Mouse (Mus musculus) kidney, adult 2 months (tissue): ENCODE data around the gene Olfr69. TPM values are rescaled to one million over a fixed set of nuclear protein-coding genes. Genes with fewer than 3 reads are reported as not detected.
"Not testable (repeated sequence)": the region's sequence is repeated elsewhere in the genome, so short reads cannot be mapped to it uniquely, and the experiment has no call there.

Experiments used
- DNase-seq: peaks from one replicate; pipeline ENCODE4 v3.0.0; 2021
- H3K27ac ChIP-seq: fragments of 200-500 bp; 2 replicates; pipeline ENCODE4 v1.5.1; 2012; ENCODE audit warnings: low read depth, low read length, control low read depth, inconsistent platforms; ENCODE audit not compliant: insufficient read depth
- H3K27me3 ChIP-seq: fragments of 200-500 bp; replicated peaks from 2 replicates; pipeline ENCODE4 v1.6.1; 2012; ENCODE audit warnings: mild to moderate bottlenecking, moderate library complexity, low read length, inconsistent platforms; ENCODE audit not compliant: control insufficient read depth, insufficient read depth
- H3K36me3 ChIP-seq: fragments of 200-500 bp; 2 replicates; pipeline ENCODE4 v1.6.1; 2012; ENCODE audit warnings: mild to moderate bottlenecking, moderate library complexity, low read length, inconsistent platforms; ENCODE audit not compliant: control insufficient read depth, insufficient read depth
- H3K4me1 ChIP-seq: fragments of 200-500 bp; 2 replicates; pipeline ENCODE4 v1.6.1; 2011; ENCODE audit warnings: low read length; ENCODE audit not compliant: control insufficient read depth, insufficient read depth
- H3K4me3 ChIP-seq: fragments of 200-500 bp; 2 replicates; pipeline ENCODE4 v1.5.1; 2011; ENCODE audit warnings: mild to moderate bottlenecking, low read depth, low read length, control low read depth; ENCODE audit not compliant: insufficient read depth
- CTCF ChIP-seq: fragments of 200-500 bp; conservative IDR thresholded peaks from 2 replicates; pipeline ENCODE4 v1.5.1; 2011; ENCODE audit warnings: low read depth, mild to moderate bottlenecking, control low read depth, low read length, moderate library complexity, mixed read lengths; ENCODE audit not compliant: insufficient read depth, insufficient read length
- POLR2A ChIP-seq: fragments of 200-500 bp; IDR thresholded peaks from one replicate; pipeline ENCODE4 v1.6.1; 2011; ENCODE audit warnings: low read depth, low read length, control low read depth
- WGBS: fragments of 180-500 bp; shearing (Covaris S2); methylation state at CpG from one replicate; pipeline ENCODE4 v1.1.7; 2018; 5-methylcytosine and 5-hydroxymethylcytosine counted together
- polyA plus RNA-seq: library from polyadenylated mRNA; depleted of rRNA; stranded (reverse); fragments of >200 nt; gene quantifications from 2 replicates; pipeline ENCODE4 v1.2.3, GENCODE M21; 2012; rRNA removed

The Olfr69 gene
- not detected in 2 replicates for polyA plus RNA-seq

DNA sequence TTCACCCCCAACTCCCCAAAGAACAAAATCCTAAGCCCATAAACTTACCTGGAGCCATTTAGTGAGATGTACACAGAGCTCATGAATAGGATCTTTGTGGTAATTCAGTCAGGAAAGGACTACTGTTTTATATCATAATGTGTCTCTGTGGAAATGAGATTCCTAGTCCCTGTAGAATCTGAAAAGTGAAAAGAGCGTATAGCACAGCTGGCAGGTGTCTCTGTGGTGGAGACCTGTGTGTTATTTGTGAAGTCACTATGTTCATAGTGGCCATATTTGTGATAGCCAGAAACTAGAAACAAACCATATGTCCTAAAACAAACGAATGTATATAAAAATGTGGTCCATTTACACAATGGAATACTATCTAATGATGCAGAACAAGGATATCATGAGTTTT is at the start of gene Olfr69:
Olfr69 (minus strand) TSS at position 101 of the 400 bp plus-strand sequence.
- no peak within 1 kb of the TSS for H3K4me3 ChIP-seq
- H3K27me3 ChIP-seq, result no peaks in the 10 kb centered on the region
- no peak for DNase-seq
- 69% methylated on average over 2 of the region's 2 CpGs for WGBS
- no peak within 1 kb of the TSS for H3K27ac ChIP-seq
- H3K36me3 ChIP-seq, result no peaks in the 10 kb centered on the region
- no peaks in the 10 kb centered on the region for H3K4me1 ChIP-seq
- TF ChIP-seq CTCF (no peak), POLR2A (no peak)

DNA sequence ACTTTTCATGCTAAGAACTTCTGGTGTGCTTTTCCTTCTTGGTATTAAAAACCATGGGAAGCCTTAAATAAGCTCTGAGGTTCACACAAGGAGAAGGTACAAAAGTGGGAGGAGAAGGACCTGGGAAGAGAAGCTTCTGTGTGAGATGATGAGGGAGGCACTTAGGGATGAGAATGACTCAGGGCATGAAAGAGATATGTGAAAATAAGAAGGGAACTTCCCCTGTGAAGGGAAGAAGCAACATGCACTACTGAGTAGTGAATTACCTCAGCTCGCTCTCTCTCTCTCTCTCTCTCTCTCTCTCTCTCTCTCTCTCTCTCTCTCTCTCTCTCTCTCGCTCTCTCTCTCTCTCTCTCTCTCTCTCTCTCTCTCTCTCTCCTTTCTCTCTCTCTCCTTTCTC is 43.7 kb upstream of the Olfr69 start:
- not testable (repeated sequence) for H3K4me3 ChIP-seq, DNase-seq, H3K36me3 ChIP-seq, H3K27ac ChIP-seq, H3K27me3 ChIP-seq, H3K4me1 ChIP-seq
- WGBS, result 60% methylated on average over 1 of the region's 2 CpGs

DNA sequence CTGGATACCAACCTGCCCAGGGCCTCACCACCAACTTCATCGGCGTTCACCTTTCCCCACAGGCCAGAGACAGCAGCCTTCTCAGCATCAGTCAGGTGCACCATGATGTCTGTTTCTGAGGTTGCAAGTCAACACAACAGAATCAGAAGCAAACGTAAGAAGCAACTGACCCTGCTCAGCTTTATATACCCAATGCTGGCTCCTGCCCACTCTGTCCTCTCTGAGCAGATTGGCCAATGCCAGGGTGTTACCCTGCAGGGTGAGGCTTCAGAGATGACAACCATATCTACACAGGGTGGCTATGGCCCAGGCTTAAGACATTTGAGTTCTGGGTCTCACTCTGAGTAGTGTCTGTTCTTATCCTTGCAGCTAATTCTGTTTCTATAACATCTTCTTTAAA is 42.4 kb upstream of the Olfr69 start, which contains the start of gene Hbb-bt:
Hbb-bt (minus strand) TSS at position 231 of the 400 bp plus-strand sequence.
- H3K27me3 ChIP-seq, result no peaks in the 10 kb centered on the region
- TF ChIP-seq CTCF, result no peak
- TF ChIP-seq POLR2A, result no peak

DNA sequence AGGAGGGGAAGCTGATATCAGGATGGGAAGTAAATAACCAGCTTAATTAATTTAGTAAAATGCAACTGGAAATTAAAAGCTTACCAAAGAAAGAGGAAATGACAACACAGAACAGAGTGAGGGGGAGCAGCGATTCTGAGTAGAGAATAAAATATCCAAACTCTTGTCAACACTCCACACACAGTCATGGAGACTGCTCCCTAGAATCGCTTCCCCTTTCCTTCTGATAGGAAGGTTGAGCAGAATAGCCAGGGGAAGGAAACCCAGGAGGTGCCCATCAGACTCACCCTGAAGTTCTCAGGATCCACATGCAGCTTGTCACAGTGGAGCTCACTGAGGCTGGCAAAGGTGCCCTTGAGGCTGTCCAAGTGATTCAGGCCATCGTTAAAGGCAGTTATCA is 41.8 kb upstream of the Olfr69 start:
- no CpG with 5 or more reads among the region's 3 CpGs for WGBS
- H3K4me1 ChIP-seq, H3K27me3 ChIP-seq, H3K4me3 ChIP-seq, H3K36me3 ChIP-seq, H3K27ac ChIP-seq, DNase-seq: not testable (repeated sequence)

More for the DNA sequence above, 42.4 kb upstream of the Olfr69 start, which contains the start of gene Hbb-bt:
- no peaks in the 10 kb centered on the region for H3K36me3 ChIP-seq
- H3K4me1 ChIP-seq, result no peaks in the 10 kb centered on the region
- no peak within 1 kb of the TSS for H3K27ac ChIP-seq
- no peak within 1 kb of the TSS for H3K4me3 ChIP-seq
- DNase-seq, result no peak
- WGBS, result 82% methylated on average over 3 of the region's 3 CpGs

DNA sequence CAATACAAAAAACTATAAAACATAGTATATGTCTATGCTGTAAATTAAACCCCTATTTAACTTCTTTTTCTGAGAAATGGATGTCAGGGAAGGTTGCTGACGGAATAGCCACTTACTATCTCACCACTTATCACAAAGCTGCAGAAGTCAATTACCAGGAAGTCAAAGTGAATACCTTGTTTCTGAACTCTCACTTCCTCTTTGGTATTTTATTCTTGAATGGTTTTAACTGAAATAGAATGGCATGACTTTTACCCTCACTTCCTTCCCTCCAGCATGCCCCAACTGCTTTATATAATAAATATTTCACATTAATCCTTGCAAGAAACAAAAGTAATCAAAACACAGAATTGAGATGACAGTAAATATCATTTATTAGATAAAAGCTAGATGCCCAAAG is 40.8 kb upstream of the Olfr69 start:
- no peak overlapping the region for H3K4me3 ChIP-seq
- no peaks in the 10 kb centered on the region for H3K27me3 ChIP-seq
- no peaks in the 10 kb centered on the region for H3K36me3 ChIP-seq
- WGBS, result 44% methylated on average over 1 of the region's 1 CpGs
- no peaks in the 10 kb centered on the region for H3K4me1 ChIP-seq
- no peak for DNase-seq
- H3K27ac ChIP-seq, result no peak overlapping the region
- no peak for TF ChIP-seq CTCF
- no peak for TF ChIP-seq POLR2A

DNA sequence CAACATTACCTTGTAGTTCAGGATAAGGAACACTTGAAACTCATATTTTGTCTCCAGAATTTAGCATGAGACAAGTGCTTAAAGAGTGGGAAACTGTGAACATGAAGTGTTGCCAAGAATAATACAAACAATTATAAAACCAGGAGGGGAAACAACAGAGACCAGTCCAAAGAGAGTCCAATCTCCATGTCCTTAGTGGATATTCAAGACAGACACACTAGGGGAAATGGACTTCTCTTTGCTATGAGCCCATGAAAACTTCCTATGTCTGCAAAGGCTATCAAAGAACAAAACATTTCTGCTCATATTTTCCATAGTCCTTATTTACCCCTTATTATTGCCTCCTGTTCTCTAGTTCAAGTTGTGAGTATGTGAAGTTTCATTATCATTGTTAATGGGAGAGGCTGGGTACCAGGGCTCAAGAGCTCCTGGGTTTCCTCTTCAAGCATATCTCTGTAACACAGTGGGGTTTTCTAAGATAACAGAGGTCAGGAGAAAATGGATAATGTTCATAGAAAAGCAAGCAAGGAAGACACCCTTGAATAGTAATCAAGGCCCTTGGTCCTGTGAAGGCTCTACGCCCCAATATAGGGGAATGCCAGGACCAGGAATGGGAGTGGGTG is 39.9 kb upstream of the Olfr69 start:
- WGBS, result 84% methylated on average over 1 of the region's 1 CpGs

DNA sequence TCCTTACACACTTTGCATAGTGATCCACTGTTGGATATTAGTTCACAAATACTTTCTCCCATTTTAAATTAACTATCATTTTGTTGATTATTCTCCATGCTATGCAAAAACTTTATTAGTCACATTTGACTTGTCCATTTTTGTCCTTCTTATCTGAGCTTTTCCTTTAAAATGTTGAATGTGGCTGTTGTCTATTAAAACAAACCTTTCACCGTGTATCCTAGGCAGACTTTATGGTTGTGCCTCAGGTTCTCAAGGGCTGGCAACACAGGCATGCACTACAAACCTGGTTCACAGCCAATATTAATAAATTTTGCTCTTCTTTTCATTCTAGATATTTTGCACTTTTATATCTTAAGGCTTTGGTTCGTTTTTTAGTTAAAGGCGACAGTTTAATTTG is 39.4 kb upstream of the Olfr69 start:
- WGBS, result 69% methylated on average over 3 of the region's 3 CpGs
- H3K36me3 ChIP-seq, result no peaks in the 10 kb centered on the region
- TF ChIP-seq POLR2A (no peak), CTCF (no peak)
- DNase-seq, result no peak
- no peak overlapping the region for H3K27ac ChIP-seq
- H3K4me3 ChIP-seq, result no peak overlapping the region
- H3K27me3 ChIP-seq, result no peaks in the 10 kb centered on the region
- no peaks in the 10 kb centered on the region for H3K4me1 ChIP-seq

More for the DNA sequence above, 39.9 kb upstream of the Olfr69 start:
- DNase-seq, result no peak
- Histone ChIP-seq H3K4me3 (no peak overlapping the region), H3K27ac (no peak overlapping the region), H3K27me3 (no peaks in the 10 kb centered on the region), H3K4me1 (no peaks in the 10 kb centered on the region), H3K36me3 (no peaks in the 10 kb centered on the region)
- TF ChIP-seq CTCF (no peak), POLR2A (no peak)

DNA sequence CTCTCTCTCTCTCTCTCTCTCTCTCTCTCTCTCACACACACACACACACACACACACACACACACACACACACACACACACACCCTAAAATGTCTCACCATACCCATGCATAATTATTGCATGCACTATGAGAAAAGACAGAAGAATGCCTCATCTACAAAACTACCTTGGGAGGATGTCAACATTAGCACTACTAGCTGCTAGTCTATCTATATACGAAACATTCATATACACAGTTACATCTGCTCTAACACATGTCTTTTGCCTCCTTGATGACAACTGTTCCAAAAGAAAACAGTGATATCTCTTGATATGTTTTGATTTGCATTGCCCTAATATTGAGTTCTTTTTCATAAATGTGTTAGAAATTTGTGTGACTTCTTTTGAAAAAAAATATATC is 38.9 kb upstream of the Olfr69 start:
- no peak overlapping the region for H3K4me3 ChIP-seq
- 81% methylated on average over 1 of the region's 1 CpGs for WGBS
- H3K36me3 ChIP-seq, result no peaks in the 10 kb centered on the region
- DNase-seq, result no peak
- TF ChIP-seq CTCF (no peak), POLR2A (no peak)
- H3K27me3 ChIP-seq, result no peaks in the 10 kb centered on the region
- no peaks in the 10 kb centered on the region for H3K4me1 ChIP-seq
- H3K27ac ChIP-seq, result no peak overlapping the region
